Mouse (Mus musculus) brain, embryonic 14.5 days (tissue): Measurements from ENCODE around the gene Plin3. TPM values are rescaled to one million over a fixed set of nuclear protein-coding genes. Genes with fewer than 3 reads are reported as not detected.

ENCODE experiments used
- DNase-seq: peaks from one replicate; pipeline ENCODE4 v3.0.0-alpha.2; 2011; ENCODE audit warnings: low read depth
- CTCF ChIP-seq: fragments of 200-500 bp; IDR thresholded peaks from 2 replicates; pipeline ENCODE4 v1.5.1; 2012; ENCODE audit warnings: inconsistent platforms, mild to moderate bottlenecking, moderate library complexity, borderline replicate concordance; ENCODE audit not compliant: insufficient read depth, insufficient read length; ENCODE audit errors: extremely low read depth
- POLR2A ChIP-seq: fragments of 200-500 bp; IDR thresholded peaks from 2 replicates; pipeline ENCODE4 v1.6.1; 2012; ENCODE audit warnings: mild to moderate bottlenecking, inconsistent platforms, borderline replicate concordance; ENCODE audit not compliant: poor library complexity, insufficient read depth, insufficient read length, severe bottlenecking; ENCODE audit errors: extremely low read depth
- polyA plus RNA-seq: library from polyadenylated mRNA; depleted of rRNA; stranded (reverse); fragments of >200 nt; gene quantifications from 2 replicates; pipeline ENCODE4 v1.2.3, GENCODE M21; 2012

Plin3 gene
- polyA plus RNA-seq, 1 experiment = 8.3 TPM

DNA sequence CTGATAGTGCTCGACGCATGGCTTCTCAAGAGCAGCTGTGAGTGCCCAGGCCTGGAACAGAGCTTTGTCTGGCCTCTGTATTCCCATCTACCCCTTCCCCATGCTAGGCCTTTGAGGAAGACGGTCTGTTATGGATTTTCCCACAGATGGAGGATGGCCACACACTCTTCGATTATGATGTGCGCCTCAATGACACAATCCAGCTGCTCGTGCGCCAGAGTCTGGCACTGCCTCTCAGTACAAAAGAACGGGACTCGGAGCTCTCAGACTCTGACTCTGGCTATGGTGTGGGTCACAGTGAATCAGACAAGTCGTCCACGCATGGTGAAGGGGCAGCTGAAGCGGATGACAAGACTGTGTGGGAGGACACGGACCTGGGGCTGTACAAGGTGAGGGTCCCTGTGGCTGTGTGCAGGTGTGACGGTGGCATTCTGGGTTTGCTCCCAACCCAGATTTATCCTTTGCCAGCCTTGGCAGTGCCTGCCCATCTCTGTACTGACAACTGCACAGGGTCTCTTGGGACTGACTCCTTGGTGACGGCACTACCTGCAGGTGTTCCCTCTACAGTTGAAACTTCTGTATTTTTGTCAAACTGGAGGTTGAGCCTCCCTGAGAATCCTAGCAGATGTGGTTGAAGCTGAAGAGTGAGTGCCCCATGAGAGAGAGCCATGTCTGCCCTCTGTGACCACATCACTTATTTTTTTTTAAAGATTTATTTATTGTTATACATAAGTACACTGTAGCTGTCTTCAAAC is 16.7 kb upstream of the Plin3 start:
- no peak for DNase-seq
- TF ChIP-seq POLR2A = no peak
- TF ChIP-seq CTCF = no peak

GRCm38 (mm10) chr17:56308088-56308487 is 15.4 kb upstream of the Plin3 start:
- no peak for DNase-seq
- TF ChIP-seq POLR2A = no peak
- TF ChIP-seq CTCF = no peak

- peak; percentile 45; the same call in 1 of the 2 replicates for TF ChIP-seq CTCF
- no peak for TF ChIP-seq POLR2A
- DNase-seq = peak; percentile 8
Measured at GRCm38 (mm10) chr17:56305826-56306225, 13.2 kb upstream of the Plin3 start.

DNA sequence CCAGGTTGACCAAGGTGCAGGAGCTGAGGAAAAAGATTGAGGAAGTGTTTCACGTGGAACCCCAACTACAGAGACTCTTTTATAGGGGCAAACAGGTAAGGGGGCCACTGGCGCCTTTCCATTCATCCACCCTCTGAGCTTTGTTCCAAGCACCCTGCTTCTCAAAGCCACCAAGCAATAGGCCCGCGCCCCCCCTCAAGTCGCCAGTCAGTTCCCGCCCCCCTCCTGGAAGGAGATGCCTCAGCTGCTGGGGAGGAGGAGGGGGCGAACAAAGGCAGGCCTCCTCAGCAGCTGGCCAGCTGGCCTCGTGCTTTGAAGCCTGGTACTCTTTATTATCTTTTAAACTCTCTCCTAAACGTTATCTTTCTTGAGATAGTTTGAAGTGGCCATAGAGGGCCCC is 12.5 kb upstream of the Plin3 start:
- peak; percentile 14 for DNase-seq
- TF ChIP-seq CTCF (no peak), POLR2A (no peak)

- TF ChIP-seq POLR2A (no peak), CTCF (no peak)
- no peak for DNase-seq
Measured at GRCm38 (mm10) chr17:56304718-56305117, 12.0 kb upstream of the Plin3 start.

- peak; percentile 98 for DNase-seq
- TF ChIP-seq POLR2A = no peak
- TF ChIP-seq CTCF = no peak
Measured at GRCm38 (mm10) chr17:56303847-56304586, 11.3 kb upstream of the Plin3 start.

DNA sequence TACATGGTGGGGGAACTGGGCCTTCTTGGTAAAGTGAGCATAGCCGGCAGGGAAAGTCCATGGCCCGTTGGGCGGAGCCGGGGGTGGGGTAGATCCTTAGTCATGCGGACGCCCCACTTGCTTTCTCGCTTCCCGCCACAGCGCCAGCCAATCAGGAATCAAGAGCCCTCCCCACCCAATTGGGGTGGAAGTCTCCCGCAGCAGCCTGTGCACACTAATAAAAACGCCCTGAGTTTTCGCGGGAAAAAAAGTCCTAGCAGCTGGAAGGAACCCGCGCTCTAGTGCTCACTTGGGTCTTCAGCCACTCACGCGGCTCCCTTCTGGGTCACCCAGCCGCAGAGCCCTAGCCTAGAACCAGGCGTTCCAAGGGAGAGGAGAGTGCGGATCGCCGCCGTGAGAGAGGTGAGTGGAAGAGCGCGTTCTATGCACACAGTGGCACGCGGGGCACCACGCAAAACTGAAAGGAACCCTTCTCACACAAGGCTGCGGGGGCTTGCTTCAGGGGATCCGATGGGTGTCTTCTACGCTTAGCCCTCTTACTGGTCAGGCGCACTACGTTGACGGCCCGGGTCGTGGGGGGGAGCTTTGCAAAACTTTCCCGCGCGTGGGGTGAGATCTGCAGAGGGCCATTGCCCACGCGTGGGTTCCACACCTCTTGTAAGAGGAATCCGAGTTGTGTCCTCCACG is 10.6 kb upstream of the Plin3 start, which contains the start of gene Uhrf1:
Gene Uhrf1 (plus strand): TSS at position 162 of the 687 bp plus-strand sequence.
- DNase-seq = peak; percentile 92
- TF ChIP-seq CTCF = no peak
- TF ChIP-seq POLR2A = no peak

DNA sequence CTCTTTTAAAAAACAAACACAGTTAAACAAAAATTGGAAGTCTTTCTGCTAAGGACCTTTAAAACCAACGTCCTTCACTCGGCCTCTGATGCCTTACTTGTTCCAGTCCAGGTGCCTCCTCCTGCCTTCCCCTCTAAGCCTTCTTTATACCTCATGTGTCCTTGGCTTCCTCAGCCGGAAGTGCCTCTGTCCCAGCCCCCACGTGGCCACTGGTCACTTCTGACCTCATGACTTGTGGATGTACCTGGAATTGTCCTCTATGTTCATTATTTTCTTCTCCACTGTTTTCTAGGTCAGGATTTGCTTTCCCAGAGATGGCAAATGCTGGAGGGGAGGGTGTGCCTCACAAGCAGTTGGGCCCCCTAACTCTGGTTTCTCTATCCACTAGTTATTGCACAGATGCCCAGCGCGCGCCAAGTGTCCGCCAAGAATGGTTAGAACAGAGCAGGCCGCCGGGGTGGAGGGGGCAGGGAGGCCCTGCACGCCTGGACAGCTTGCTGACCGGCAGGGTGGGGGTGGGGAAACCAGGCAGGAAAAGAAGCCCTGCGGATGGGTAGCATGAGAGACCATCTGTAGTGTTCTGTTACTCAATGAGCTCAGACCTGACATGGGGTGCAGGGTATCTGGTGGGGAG is 9.8 kb upstream of the Plin3 start:
- DNase-seq = peak; percentile 35

DNA sequence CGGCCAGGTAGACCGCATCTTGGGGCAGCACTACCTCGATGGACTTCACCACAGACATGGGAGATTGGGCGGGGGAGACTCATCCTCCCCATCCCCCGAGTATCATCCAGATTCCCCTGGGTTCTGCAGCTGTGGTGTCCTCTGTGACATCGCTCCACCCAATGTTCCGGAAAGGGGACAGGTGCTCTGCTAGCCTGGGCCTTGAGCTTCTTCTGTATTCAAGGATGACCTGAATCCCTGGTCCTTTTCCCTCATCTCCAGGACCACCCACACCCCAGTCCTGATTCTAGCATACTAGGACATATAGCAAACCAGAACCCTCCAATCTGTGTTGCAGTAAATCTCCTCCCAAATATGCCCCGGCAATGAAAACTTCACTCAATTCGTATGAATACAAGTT is 7.5 kb upstream of the Plin3 start, which contains the start of gene Arrdc5:
Gene Arrdc5 (minus strand): TSS at position 101 of the 400 bp plus-strand sequence.
- DNase-seq = no peak
- TF ChIP-seq POLR2A (no peak), CTCF (no peak)

More for the DNA sequence above, 9.8 kb upstream of the Plin3 start:
- no peak for TF ChIP-seq CTCF
- TF ChIP-seq POLR2A = no peak

- no peak for TF ChIP-seq POLR2A
- no peak for TF ChIP-seq CTCF
Measured at GRCm38 (mm10) chr17:56298238-56298637, 5.6 kb upstream of the Plin3 start.

DNA sequence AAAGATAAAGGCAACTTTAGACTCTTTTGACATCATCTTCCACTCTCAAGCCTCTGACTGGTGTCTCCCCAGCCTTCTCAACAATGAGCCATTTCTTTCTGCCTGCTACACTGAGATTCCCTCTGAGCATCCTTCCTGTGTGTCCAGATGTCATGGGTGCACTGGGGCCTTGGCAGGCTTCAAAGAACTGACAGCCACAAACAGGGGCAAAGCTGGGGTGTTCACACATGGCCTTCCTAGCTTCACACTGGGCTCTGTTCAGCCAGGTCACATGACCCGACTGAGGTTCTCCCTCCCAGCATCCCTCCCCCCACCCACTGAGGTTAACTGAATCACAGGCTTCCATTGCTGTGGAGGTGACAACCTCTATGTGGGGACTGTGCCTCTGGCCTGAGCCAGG is 3.5 kb upstream of the Plin3 start:
- TF ChIP-seq POLR2A = no peak
- TF ChIP-seq CTCF = no peak
- no peak for DNase-seq

More at GRCm38 (mm10) chr17:56298238-56298637, 5.6 kb upstream of the Plin3 start:
- no peak for DNase-seq

DNA sequence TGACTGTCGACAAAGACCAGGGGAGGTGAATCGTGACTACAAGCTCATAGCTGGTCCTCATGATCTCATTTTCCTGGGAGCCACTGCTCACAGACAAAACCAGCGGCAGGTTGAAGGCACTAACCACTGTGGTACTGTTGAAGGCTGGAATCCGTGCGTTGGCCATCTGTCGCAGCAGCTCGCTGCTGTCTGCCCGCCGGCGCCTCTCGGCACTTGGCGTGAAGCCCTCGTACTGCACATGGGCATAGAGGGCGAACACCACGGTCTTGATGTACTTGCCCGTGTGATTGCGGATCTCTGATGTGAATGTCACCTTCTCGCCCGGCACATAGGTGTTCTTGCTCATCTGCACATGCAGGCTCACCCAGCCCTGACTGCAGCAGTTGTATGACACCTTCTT is 1.6 kb upstream of the Plin3 start:
- peak; percentile 36 for DNase-seq
- TF ChIP-seq CTCF = no peak
- TF ChIP-seq POLR2A = no peak
